Comparison of ENCODE assay signal across 18 mouse cellular contexts in genomic region chr4:31320734-31321507, GRCm38 (mm10).
"Had no signal": no experiment of that assay in that cellular context is flagged by ENCODE, and none has a peak within 500 bp of the region (broad histone marks: within the 10 kb centered on the region; RNA-seq: fewer than 3 reads in every experiment).

No protein-coding gene starts in this region.

- H3K9me3 ChIP-seq: limb, embryonic 13.5 days; liver, embryonic 15.5 days; megakaryocyte, embryonic 14.5 days; neural tube, embryonic 13.5 days had no signal

- H3K4me2 ChIP-seq: limb, embryonic 13.5 days; liver, embryonic 11.5 days; liver, embryonic 15.5 days; lung, embryonic 14.5 days; midbrain, embryonic 11.5 days; neural tube, embryonic 13.5 days had no signal

- H3K4me1 ChIP-seq: liver, embryonic 15.5 days; megakaryocyte, embryonic 14.5 days; neural tube, embryonic 13.5 days had no signal

- DNase-seq: kidney, postnatal 10 days; kidney, postnatal 4 days; left cerebral cortex, postnatal 4 days; lung, postnatal 10 days; lung, postnatal 4 days; right cerebral cortex, postnatal 4 days; spleen, adult 18-20 months; thymus, adult 18-20 months; thymus, postnatal 14 days had no signal

- H3K4me3 ChIP-seq: layer of hippocampus, adult 2 months; limb, embryonic 13.5 days; liver, embryonic 15.5 days; megakaryocyte, embryonic 14.5 days; neural tube, embryonic 13.5 days had no signal

- H3K27me3 ChIP-seq: limb, embryonic 13.5 days; liver, embryonic 15.5 days; megakaryocyte, embryonic 14.5 days; neural tube, embryonic 13.5 days had no signal

- H3K27ac ChIP-seq: layer of hippocampus, adult 2 months; limb, embryonic 13.5 days; liver, embryonic 15.5 days; neural tube, embryonic 13.5 days had no signal

- ATAC-seq: midbrain, embryonic 16.5 days had no signal

- H3K36me3 ChIP-seq: limb, embryonic 13.5 days; liver, embryonic 15.5 days; neural tube, embryonic 13.5 days had no signal

- H3K9ac ChIP-seq: limb, embryonic 13.5 days; liver, embryonic 15.5 days; lung, embryonic 14.5 days; neural tube, embryonic 13.5 days had no signal
